Mouse (Mus musculus) neural tube, embryonic 10.5 days (tissue): ENCODE data around the gene Pglyrp1.

Experiments used
- DNase-seq: peaks from one replicate; pipeline ENCODE4 v3.0.0-alpha.2; 2017; ENCODE audit warnings: low spot score; ENCODE audit errors: extremely low spot score

Gene Pglyrp1

DNA sequence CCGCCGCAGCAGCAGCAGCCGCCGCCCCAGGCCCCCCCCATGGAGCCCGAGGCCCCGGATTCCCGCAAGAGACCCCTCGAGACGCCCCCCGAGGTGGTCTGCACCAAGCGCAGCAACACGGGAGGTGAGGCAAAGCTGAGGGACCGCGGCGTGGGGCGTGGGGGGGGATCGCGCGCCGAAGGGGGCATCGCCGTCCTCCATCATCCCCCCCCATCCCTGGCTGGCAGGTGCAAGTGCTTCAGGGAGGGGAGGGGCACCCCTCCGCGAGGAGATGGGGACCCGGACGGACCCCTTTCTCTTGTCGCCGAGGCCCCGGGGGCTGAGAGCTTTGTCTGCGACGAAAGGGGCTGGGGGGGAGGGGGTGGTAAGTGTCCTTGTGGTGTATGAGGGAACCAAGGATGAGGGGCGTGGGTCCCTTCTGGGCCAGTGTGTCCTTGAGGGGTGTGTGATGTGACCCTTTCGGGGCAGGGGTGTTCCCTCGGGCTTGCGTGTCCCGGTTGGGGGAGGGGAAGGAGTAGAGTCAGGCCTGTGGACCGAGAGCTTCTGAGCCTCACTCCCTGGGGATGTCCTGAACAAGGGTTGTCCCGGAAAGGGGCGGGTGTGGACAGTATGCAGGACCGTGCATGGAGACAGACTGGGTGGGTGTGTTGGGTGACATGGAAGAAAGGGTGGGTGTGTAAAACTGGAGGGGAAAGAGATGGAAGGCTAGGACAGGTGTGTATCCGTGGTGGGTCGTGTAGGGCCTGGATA, 55.1 kb downstream of the Pglyrp1 start:
- peak; percentile 51 for DNase-seq

DNA sequence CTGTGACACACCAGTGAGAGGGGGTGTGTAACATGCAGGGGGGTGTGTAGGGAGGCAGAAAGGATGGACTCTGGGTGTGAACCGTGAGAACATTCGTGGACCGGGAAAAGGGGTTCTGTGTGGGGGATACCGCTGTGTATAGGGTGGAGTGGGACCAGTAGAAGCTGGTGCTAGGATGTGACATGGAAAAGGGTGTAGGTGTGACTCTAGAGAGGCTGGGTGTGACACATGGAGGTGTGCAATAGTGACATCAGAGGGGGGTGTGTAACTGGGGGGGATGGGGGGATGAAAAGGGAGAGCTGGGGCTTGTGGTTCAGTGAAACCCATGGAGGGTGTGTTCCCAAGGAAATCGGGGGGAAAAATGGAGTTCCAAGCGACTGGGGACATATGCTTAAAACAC, 55.8 kb downstream of the Pglyrp1 start:
- no peak for DNase-seq

DNA sequence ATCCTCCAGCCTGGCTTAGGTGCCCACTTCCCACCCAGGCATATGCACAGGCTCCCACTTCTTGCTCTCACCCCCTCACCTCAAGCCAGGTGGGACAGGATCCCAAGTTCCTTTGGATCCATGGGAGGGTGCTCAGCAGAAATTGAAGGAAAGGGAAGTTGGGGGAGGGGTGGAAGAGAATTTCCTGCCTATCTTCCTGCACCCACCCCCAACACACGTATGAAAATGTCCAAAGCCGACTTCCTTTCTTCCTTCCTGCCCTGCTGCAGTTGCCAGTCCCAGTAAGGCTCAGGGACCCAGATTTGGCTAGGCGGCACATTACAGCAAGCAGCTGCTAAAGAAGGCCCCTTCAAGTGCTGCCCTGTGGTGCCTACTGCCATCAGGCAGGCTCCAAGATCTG, 56.6 kb downstream of the Pglyrp1 start:
- no peak for DNase-seq
